Mouse (Mus musculus) brain, adult 2 months (tissue): Measurements from ENCODE around the gene Gnb1l.
A peak's percentile ranks its signal among the peaks of the same experiment; 100 is the strongest.

Experiments
- DNase-seq: peaks from one replicate; pipeline ENCODE4 v3.0.0; 2011; ENCODE audit warnings: low read depth, low spot score

Gene Gnb1l

GRCm38 (mm10) chr16:18498558-18498990, at the start of gene Gnb1l, which contains the start of gene Rtl10:
Gnb1l (plus strand) TSS chr16:18498713.
Rtl10 (plus strand) TSS chr16:18498901.
- peak; percentile 97 for DNase-seq

- no peak for DNase-seq
Measured at GRCm38 (mm10) chr16:18449005-18449404, 49.5 kb upstream of the Gnb1l start.

GRCm38 (mm10) chr16:18451486-18452181, 46.9 kb upstream of the Gnb1l start:
- DNase-seq = peak; percentile 87

GRCm38 (mm10) chr16:18452361-18452862, 46.1 kb upstream of the Gnb1l start:
- DNase-seq = peak; percentile 82

GRCm38 (mm10) chr16:18453846-18454245, 44.7 kb upstream of the Gnb1l start:
- no peak for DNase-seq

GRCm38 (mm10) chr16:18455407-18455806, 43.1 kb upstream of the Gnb1l start:
- no peak for DNase-seq

GRCm38 (mm10) chr16:18458661-18459060, 39.9 kb upstream of the Gnb1l start:
- no peak for DNase-seq

- no peak for DNase-seq
Measured at GRCm38 (mm10) chr16:18459335-18459954, 39.1 kb upstream of the Gnb1l start.

- peak; percentile 71 for DNase-seq
Measured at GRCm38 (mm10) chr16:18459955-18460370, 38.5 kb upstream of the Gnb1l start.

- DNase-seq = no peak
Measured at GRCm38 (mm10) chr16:18460826-18461225, 37.7 kb upstream of the Gnb1l start.

- DNase-seq = no peak
Measured at GRCm38 (mm10) chr16:18462031-18462430, 36.5 kb upstream of the Gnb1l start.

GRCm38 (mm10) chr16:18462598-18462997, 35.9 kb upstream of the Gnb1l start:
- no peak for DNase-seq

GRCm38 (mm10) chr16:18464271-18464670, 34.2 kb upstream of the Gnb1l start:
- DNase-seq = peak; percentile 67

GRCm38 (mm10) chr16:18470829-18471228, 27.7 kb upstream of the Gnb1l start:
- DNase-seq = no peak

GRCm38 (mm10) chr16:18471381-18471955, 27.0 kb upstream of the Gnb1l start:
- no peak for DNase-seq

GRCm38 (mm10) chr16:18471976-18472375, 26.5 kb upstream of the Gnb1l start:
- no peak for DNase-seq

- DNase-seq = no peak
Measured at GRCm38 (mm10) chr16:18472416-18472815, 26.1 kb upstream of the Gnb1l start.

GRCm38 (mm10) chr16:18472976-18473375, 25.5 kb upstream of the Gnb1l start:
- no peak for DNase-seq

- no peak for DNase-seq
Measured at GRCm38 (mm10) chr16:18474021-18474420, 24.5 kb upstream of the Gnb1l start.

- peak; percentile 42 for DNase-seq
Measured at GRCm38 (mm10) chr16:18477996-18478395, 20.5 kb upstream of the Gnb1l start.

GRCm38 (mm10) chr16:18479667-18480066, 18.8 kb upstream of the Gnb1l start:
- DNase-seq = no peak

GRCm38 (mm10) chr16:18480933-18481485, 17.5 kb upstream of the Gnb1l start:
- DNase-seq = no peak
